Mouse (Mus musculus) stomach, adult 2 months (tissue): ENCODE data around the gene Tmem59l. TPM values are rescaled to one million over a fixed set of nuclear protein-coding genes. Genes with fewer than 3 reads are reported as not detected.

Experiments
- polyA plus RNA-seq: library from polyadenylated mRNA; depleted of rRNA; stranded (reverse); fragments of >200 nt; gene quantifications from 2 replicates; pipeline ENCODE4 v1.2.3, GENCODE M21; 2012; rRNA removed

Gene Tmem59l
- polyA plus RNA-seq = 1.1 and 2.1 TPM in 2 replicates

DNA sequence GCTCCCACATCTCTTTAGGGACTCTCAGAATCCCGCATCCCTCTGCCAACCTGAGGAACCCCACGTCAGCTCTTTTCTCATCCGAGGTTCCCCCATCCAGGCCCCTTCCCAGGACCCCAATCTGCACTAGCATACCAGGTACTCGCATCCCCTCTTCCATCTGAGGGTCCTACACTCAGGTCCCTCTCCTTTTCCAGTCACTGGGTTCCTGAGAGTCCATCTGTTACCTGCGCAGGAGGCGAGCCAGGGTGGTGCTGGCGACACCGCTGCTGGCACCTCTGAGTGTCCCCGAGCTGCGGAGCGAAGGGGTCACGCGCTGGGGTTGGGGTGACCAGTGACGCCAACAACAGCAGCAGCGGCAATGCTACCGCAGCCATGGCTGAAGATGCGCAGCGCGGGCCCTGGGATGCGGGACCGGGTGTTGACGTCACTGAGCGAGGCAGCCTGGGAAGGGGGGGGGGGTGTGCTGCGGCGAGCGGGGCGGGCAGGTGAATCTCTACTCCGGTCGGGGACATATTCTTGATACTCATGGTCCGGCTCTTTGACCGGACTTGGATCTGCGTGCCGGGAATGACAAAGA is at the start of gene Tmem59l:
TSS of gene Tmem59l (minus strand) at position 418 of the 580 bp plus-strand sequence.

GRCm38 (mm10) chr8:70527512-70528181 is 40.5 kb upstream of the Tmem59l start, which contains the start of the genes Fkbp8 and Kxd1:
Gene Fkbp8, plus strand, starts transcription at chr8:70527724.
Gene Kxd1, minus strand, starts transcription at chr8:70527956.

GRCm38 (mm10) chr8:70510228-70510915 is 23.2 kb upstream of the Tmem59l start, which contains the start of gene Uba52:
Gene Uba52, minus strand, starts transcription at chr8:70510801.

GRCm38 (mm10) chr8:70506328-70507026 is 19.3 kb upstream of the Tmem59l start, which contains the start of gene Rex1bd:
Gene Rex1bd, minus strand, starts transcription at chr8:70506752.

DNA sequence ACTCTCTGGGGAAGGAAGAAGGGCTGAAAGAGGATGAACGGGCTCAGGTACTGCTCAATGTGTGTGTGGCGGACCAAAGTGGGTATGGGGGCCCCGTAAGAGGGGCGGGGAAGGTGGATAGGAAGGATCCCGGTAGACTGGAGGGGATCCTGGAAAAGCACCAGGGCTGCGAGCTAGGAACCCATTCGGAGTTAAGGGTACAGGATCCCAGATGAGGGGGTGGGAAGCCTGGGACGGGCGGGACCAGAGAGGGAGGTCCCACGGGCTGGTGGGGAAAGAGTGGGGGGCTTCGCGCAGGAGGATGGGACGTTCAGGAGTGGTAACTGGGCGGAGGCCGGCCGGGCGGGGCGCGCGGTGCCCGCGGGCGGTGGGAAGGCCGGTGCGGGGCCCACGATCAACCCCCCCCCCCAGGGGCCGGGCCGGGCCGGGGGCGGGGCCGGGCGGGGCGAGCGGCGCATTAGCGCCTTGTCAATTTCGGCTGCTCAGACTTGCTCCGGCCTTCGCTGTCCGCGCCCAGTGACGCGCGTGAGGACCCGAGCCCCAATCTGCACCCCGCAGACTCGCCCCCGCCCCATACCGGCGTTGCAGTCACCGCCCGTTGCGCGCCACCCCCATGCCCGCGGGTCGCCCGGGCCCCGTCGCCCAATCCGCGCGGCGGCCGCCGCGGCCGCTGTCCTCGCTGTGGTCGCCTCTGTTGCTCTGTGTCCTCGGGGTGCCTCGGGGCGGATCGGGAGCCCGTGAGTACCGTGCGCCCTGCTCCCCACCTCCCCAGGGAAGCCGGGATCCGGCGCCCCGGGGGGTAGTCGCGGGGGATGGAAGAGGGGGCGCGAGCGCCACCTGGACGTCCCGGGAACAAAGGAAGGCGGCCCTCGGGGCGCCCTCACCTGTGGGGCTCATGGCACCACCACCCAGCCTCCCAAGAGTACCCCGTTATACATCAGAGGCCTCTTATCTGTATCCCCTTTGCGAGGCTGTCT is 5.8 kb upstream of the Tmem59l start, which contains the start of gene Crlf1:
TSS of gene Crlf1 (plus strand) at position 495 of the 977 bp plus-strand sequence.

DNA sequence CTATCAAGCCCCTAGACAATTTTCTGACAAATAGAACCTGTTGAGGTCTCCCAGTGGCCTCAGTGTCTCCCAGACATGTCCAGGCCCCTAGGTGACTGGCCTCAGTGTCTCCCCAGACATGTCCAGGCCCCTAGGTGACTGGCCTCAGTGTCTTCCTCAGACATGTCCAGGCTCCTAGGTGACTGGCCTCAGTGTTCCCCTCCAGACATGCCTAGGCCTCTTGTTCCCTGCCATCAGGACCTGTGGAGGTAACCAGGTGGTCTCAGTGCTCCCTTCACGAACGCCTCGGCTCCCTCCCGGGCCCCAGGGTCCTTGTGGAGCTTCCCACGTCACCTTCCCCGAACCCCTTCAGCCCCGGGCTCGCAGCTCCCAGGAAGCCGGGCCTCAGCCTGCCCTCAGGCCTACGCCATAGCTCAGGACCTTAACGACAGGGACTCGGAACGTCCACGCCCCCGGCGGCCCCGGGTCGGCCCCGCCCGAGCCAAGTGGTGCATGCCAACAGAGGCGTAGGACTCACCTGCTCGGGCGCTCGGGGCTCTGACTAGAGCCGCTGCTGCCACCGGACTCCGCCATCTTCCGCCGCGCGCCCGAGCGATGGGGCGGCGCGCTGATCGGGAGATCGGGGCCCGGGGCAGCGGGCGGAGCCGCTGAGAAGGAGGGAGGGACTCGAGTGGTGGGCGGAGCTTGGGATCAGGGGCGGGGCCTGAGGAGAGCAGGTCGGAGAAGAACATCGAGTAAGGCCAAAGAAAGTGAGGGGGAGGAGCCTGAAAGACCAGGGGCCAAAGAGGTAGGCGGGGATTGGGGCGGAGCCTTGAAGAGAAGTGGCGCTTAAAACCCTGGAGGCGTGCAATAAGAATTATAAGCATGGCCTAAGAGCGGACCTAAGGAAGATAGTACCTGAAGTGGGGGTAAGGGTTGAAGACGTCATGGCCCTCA is 10.6 kb downstream of the Tmem59l start, which contains the start of gene Klhl26:
TSS of gene Klhl26 (minus strand) at position 636 of the 936 bp plus-strand sequence.

DNA sequence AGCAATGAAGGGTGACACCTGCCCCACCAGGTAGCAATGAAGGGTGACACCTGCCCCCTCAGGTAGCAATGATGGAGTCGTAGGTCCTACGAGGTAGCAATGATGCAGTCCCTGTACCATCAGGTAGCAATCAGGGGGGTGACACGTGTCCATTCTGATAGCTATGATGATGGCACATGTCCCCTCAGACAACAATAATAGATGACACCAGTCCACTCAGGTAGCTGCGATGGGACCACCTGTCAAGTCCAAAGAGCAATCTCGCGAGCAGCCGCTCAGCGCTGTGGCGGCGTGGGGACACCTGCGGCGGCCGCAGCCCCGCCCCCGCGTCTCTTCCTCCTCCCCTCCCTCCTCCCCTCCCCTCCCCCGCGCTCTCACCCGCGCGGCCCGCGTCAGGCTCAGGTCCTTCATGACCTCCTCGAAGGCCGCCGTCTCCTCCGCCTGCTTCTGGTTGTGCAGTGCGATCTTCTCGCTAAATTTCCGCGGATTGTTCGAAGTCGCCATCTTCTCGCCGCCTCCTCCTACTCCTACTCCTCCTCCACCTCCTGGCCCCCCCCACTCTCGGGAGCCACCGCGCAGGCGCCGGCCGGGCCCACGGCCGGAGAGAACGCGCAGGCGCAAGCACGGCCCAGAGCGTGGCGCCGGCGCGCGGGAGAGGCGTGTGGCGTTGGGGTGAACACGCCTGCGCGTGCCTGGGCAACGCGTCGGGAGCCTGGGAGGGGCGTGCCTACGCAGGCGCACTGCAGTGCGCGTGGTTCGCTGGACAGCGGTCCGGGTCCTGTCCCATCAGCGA is 47.9 kb downstream of the Tmem59l start, which contains the start of gene Crtc1:
TSS of gene Crtc1 (minus strand) at position 525 of the 793 bp plus-strand sequence.

Other genes starting within 250 kb of the Tmem59l start
- 16.3 and 20.1 TPM in 2 replicates for gene Homer3, start 204.5 kb downstream of the Tmem59l start, polyA plus RNA-seq
- gene Ddx49, start 184.9 kb downstream of the Tmem59l start, polyA plus RNA-seq = 27.2 and 35.4 TPM in 2 replicates
- gene Cope, start 184.8 kb downstream of the Tmem59l start, polyA plus RNA-seq = 316 and 417 TPM in 2 replicates
- 0.60 and 0.78 TPM in 2 replicates for gene Cers1, start 171.6 kb downstream of the Tmem59l start, polyA plus RNA-seq
- gene Gdf1, start 157.5 kb downstream of the Tmem59l start, polyA plus RNA-seq = 2.0 and 2.2 TPM in 2 replicates
- 19.1 and 21.6 TPM in 2 replicates for gene Upf1, start 134.1 kb downstream of the Tmem59l start, polyA plus RNA-seq
- gene Comp, start 113.8 kb downstream of the Tmem59l start, polyA plus RNA-seq = 0.14 and 0.28 TPM in 2 replicates
- 9.5 and 10.2 TPM in 2 replicates for gene Crtc1, start 47.8 kb downstream of the Tmem59l start, polyA plus RNA-seq
- gene Klhl26, start 10.4 kb downstream of the Tmem59l start, polyA plus RNA-seq = 20.8 and 22.8 TPM in 2 replicates
- gene Crlf1, start 5.8 kb upstream of the Tmem59l start, polyA plus RNA-seq = 3.8 and 8.9 TPM in 2 replicates
- 97.6 and 155 TPM in 2 replicates for gene Rex1bd, start 19.4 kb upstream of the Tmem59l start, polyA plus RNA-seq
- 632 and 635 TPM in 2 replicates for gene Uba52, start 23.4 kb upstream of the Tmem59l start, polyA plus RNA-seq
- 182 and 242 TPM in 2 replicates for gene Fkbp8, start 40.4 kb upstream of the Tmem59l start, polyA plus RNA-seq
- 39.8 and 46.2 TPM in 2 replicates for gene Kxd1, start 40.6 kb upstream of the Tmem59l start, polyA plus RNA-seq
- gene Ell, start 52.1 kb upstream of the Tmem59l start, polyA plus RNA-seq = 18.0 and 18.3 TPM in 2 replicates
- gene Isyna1, start 107.0 kb upstream of the Tmem59l start, polyA plus RNA-seq = 48.7 and 85.8 TPM in 2 replicates
- gene Ssbp4, start 121.5 kb upstream of the Tmem59l start, polyA plus RNA-seq = 157 and 297 TPM in 2 replicates
- gene Lrrc25, start 128.8 kb upstream of the Tmem59l start, polyA plus RNA-seq = 2.1 and 5.5 TPM in 2 replicates
- 1.5 and 4.3 TPM in 2 replicates for gene Gdf15, start 145.1 kb upstream of the Tmem59l start, polyA plus RNA-seq
- 6.0 and 8.1 TPM in 2 replicates for gene Pgpep1, start 173.0 kb upstream of the Tmem59l start, polyA plus RNA-seq
- 43.4 and 55.5 TPM in 2 replicates for gene Lsm4, start 185.9 kb upstream of the Tmem59l start, polyA plus RNA-seq
- gene Jund, start 211.6 kb upstream of the Tmem59l start, polyA plus RNA-seq = 305 and 826 TPM in 2 replicates
- gene Iqcn, start 216.1 kb upstream of the Tmem59l start, polyA plus RNA-seq = 0.01 and 0.06 TPM in 2 replicates
- gene Gm3336, start 231.2 kb upstream of the Tmem59l start, polyA plus RNA-seq = 78.8 and 98.8 TPM in 2 replicates
- gene Pde4c, start 236.4 kb upstream of the Tmem59l start, polyA plus RNA-seq = 4.4 and 8.1 TPM in 2 replicates